Mouse (Mus musculus) neural tube, embryonic 12.5 days (tissue): ENCODE measurements around the gene Kcnk10. TPM values are rescaled to one million over a fixed set of nuclear protein-coding genes. Genes with fewer than 3 reads are reported as not detected.
A peak's percentile ranks its signal among the peaks of the same experiment; 100 is the strongest.

Experiments
- ATAC-seq: fragments of 200-750 bp; cut with Nextera tagmentation; 2 replicates; pipeline ENCODE4 v1.8.0; 2017; ENCODE audit warnings: low read depth, mild to moderate bottlenecking, moderate TSS enrichment, moderate library complexity; ENCODE audit not compliant: low FRiP score
- H3K27ac ChIP-seq: fragments of 300-500 bp; sonication (generic); 2 replicates; pipeline ENCODE4 v1.5.1; 2016
- H3K27me3 ChIP-seq: fragments of 300-500 bp; sonication (generic); replicated peaks from 2 replicates; pipeline ENCODE4 v1.6.1; 2016; ENCODE audit warnings: mild to moderate bottlenecking
- H3K36me3 ChIP-seq: fragments of 300-500 bp; sonication (generic); 2 replicates; pipeline ENCODE4 v1.6.1; 2016; ENCODE audit warnings: mild to moderate bottlenecking
- H3K4me1 ChIP-seq: fragments of 300-500 bp; sonication (generic); 2 replicates; pipeline ENCODE4 v1.6.1; 2016
- H3K4me2 ChIP-seq: fragments of 300-500 bp; sonication (generic); replicated peaks from 2 replicates; pipeline ENCODE4 v1.6.1; 2016; ENCODE audit warnings: mild to moderate bottlenecking
- H3K4me3 ChIP-seq: fragments of 300-500 bp; sonication (generic); 2 replicates; pipeline ENCODE4 v1.5.1; 2016
- H3K9ac ChIP-seq: fragments of 300-500 bp; sonication (generic); 2 replicates; pipeline ENCODE4 v1.6.1; 2016; ENCODE audit warnings: mild to moderate bottlenecking
- H3K9me3 ChIP-seq: fragments of 300-500 bp; sonication (generic); 2 replicates; pipeline ENCODE4 v1.6.1; 2016; ENCODE audit warnings: mild to moderate bottlenecking
- WGBS: fragments of 180-500 bp; shearing (Covaris S2); methylation state at CpG from one replicate; pipeline ENCODE4 v1.1.7; 2016; 5-methylcytosine and 5-hydroxymethylcytosine counted together
- polyA plus RNA-seq: library from polyadenylated mRNA; unstranded; fragments of >200 nt; fragmentation: Nextera tagmentation; extraction: Ambion mirVana; gene quantifications from 2 replicates; pipeline ENCODE4 v1.2.1, GENCODE M21; 2016

The Kcnk10 gene
- polyA plus RNA-seq, 1 experiment from 2014 or later = 24.8 TPM

DNA sequence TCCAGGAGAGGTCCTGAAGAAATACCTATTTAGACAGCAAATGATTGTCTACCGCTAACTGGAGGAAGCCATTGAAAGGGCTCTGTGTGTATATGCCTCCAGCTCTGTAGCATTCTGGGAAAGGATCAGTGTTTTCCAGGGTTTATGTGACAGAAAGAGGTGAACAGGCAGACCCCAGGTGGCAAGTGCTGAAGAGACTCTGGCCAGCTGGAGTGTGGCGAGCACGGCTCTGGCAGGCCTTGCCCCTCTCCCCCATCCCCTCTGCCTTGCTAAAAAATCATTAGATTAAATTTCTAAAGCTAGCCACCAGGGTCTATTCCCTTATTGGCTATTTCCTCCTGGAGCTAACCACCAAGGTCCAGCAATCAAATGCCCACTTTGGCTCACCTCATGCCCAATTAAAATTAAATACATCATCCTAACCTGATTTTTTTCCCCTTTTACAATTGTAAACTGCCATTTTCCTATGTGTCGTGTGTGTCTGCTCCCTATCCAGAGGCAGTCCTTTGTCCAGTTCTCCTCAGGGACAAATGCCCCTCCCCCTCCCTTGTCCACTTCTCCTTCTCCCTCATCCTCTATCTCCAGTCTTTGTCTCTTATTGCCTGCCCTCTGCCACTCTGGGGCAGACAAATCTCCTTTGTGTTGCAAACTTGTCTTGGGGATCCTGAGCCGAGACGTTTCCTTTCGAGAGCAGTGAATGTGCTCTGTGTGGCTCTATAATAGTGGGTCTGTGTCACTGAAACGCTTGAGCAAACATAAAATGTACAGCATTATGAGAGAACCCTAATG is 100.2 kb downstream of the Kcnk10 start:
- H3K9me3 ChIP-seq = no peaks in the 10 kb centered on the region
- no peak overlapping the region for H3K4me3 ChIP-seq
- H3K4me1 ChIP-seq = peaks cover 12% of the 10 kb centered on the region
- WGBS = 28% methylated on average over 8 of the region's 8 CpGs
- H3K27me3 ChIP-seq = no peaks in the 10 kb centered on the region
- no peak overlapping the region for H3K4me2 ChIP-seq
- no peaks in the 10 kb centered on the region for H3K36me3 ChIP-seq
- H3K9ac ChIP-seq = no peak overlapping the region
- H3K27ac ChIP-seq = 0 out of 2 replicates have a peak overlapping the region, but pooled peaks have one; percentile 2
- ATAC-seq = peak; percentile 67

DNA sequence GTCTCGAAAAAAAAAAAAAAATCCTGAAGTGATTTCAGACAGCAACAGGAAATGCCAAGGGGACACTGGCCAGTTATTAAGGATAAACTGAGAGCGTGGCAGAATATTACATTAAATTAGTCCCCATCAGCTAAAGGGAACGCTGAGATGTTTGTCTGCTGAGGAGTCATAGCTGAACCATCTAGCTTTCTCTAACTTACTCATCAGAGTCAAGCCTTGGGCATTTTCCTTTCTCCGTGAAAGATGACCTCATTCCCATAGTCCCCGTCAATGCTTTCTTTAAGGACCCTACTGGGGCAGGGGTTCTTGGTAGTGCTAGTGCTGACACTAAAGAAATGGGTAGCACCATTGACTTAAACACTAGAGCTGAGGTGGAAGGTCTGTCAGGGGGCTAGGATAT is 106.9 kb downstream of the Kcnk10 start:
- no peaks in the 10 kb centered on the region for H3K27me3 ChIP-seq
- no peak overlapping the region for H3K4me3 ChIP-seq
- H3K4me2 ChIP-seq = no peak overlapping the region
- no peak overlapping the region for H3K27ac ChIP-seq
- ATAC-seq = no peak
- H3K9ac ChIP-seq = no peak overlapping the region
- no peaks in the 10 kb centered on the region for H3K36me3 ChIP-seq
- 83% methylated on average over 5 of the region's 5 CpGs for whole genome bisulfite sequencing
- H3K9me3 ChIP-seq = no peaks in the 10 kb centered on the region
- H3K4me1 ChIP-seq = no peaks in the 10 kb centered on the region

DNA sequence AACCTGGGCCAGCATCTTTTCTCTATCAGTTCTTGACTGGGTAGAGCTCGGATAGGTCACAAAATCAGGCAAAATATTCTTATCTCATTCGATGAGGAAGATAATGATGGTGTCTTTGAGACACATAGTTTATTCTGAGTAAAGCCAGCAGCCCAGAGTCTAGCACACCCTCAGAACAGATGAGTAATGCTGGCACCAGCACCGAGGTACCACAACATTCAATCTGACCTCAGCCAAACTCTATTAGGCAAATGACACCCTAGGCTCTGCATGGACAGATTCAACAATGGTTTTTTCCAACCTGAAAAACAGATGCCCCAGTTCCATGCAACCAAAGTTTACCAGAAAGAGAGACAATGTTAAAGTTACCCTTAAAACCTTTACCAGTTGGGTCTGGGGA is 108.0 kb downstream of the Kcnk10 start:
- Histone ChIP-seq H3K27ac (no peak overlapping the region), H3K27me3 (no peaks in the 10 kb centered on the region), H3K4me3 (no peak overlapping the region), H3K9ac (no peak overlapping the region), H3K36me3 (no peaks in the 10 kb centered on the region), H3K4me1 (no peaks in the 10 kb centered on the region), H3K9me3 (no peaks in the 10 kb centered on the region), H3K4me2 (no peak overlapping the region)
- ATAC-seq = no peak
- WGBS = 87% methylated on average over 3 of the region's 3 CpGs

DNA sequence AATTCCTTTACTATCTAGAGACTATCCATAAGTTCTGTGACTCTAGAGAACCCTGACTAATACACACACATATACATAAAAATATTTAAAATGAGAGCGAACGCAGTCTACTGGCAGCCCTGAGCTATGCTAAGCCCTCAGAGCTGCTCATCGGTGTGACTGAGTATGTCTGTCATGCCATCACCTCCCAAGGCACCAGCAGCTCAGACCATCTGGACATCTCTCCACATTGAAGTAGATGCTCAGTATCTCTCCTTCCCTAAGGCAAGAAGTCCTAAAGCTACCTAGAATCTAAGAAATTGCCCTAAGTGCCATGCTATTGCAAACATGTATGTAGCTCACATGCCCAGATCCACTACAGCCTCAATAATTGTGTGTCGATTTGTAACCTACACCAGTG is 110.3 kb downstream of the Kcnk10 start:
- WGBS = 95% methylated on average over 4 of the region's 4 CpGs
- no peak overlapping the region for H3K9ac ChIP-seq
- no peaks in the 10 kb centered on the region for H3K9me3 ChIP-seq
- no peaks in the 10 kb centered on the region for H3K27me3 ChIP-seq
- H3K36me3 ChIP-seq = no peaks in the 10 kb centered on the region
- no peaks in the 10 kb centered on the region for H3K4me1 ChIP-seq
- H3K27ac ChIP-seq = no peak overlapping the region
- no peak for ATAC-seq
- H3K4me2 ChIP-seq = no peak overlapping the region
- no peak overlapping the region for H3K4me3 ChIP-seq

DNA sequence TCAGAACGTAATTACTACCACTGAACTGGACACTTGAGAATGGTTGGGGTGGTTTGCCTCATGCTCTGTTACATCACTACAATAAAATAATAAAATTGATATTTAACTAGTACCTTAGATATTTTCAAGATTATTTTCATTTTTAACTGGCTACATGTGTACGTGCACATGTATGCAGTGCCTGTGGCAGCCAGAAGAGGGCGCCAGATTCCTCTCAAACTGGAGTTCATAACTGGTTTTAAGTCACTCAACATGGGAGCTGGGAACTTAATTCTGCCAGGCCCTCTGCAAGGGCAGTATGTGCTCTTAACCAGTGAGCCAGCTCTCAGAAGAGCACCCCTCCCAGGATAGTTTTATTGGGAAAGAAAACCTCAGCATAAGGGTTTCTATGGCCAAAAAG is 118.2 kb downstream of the Kcnk10 start:
- Histone ChIP-seq H3K27ac (no peak overlapping the region), H3K4me3 (no peak overlapping the region), H3K4me1 (no peaks in the 10 kb centered on the region), H3K9me3 (no peaks in the 10 kb centered on the region), H3K9ac (no peak overlapping the region), H3K4me2 (no peak overlapping the region), H3K27me3 (no peaks in the 10 kb centered on the region), H3K36me3 (no peaks in the 10 kb centered on the region; the same call in 1 of the 2 replicates)
- 47% methylated on average over 3 of the region's 3 CpGs for WGBS
- no peak for ATAC-seq

DNA sequence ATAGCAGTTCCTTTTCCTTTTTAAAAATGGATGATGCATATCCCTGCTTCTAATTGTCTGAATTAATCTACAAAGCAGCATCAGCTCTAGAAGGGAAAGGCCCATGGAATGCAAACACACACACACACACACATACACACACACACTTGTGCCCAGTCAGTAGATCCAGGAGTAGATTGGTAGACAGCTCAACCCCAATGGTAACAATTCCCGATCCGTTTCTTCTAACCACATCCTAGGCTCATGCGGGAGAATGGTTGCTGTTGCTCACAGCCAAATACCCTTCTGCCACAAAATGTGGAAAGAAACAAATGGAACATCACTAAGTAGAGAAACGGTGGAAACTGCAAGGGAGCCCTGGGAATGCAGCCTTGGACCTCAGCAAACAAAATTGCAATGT is 119.2 kb downstream of the Kcnk10 start:
- no peak for ATAC-seq
- no peak overlapping the region for H3K4me3 ChIP-seq
- H3K9ac ChIP-seq = no peak overlapping the region
- H3K27ac ChIP-seq = no peak overlapping the region
- H3K36me3 ChIP-seq = no peaks in the 10 kb centered on the region; the same call in 1 of the 2 replicates
- H3K4me2 ChIP-seq = no peak overlapping the region
- H3K9me3 ChIP-seq = no peaks in the 10 kb centered on the region
- WGBS = 90% methylated on average over 4 of the region's 4 CpGs
- H3K4me1 ChIP-seq = no peaks in the 10 kb centered on the region
- no peaks in the 10 kb centered on the region for H3K27me3 ChIP-seq

DNA sequence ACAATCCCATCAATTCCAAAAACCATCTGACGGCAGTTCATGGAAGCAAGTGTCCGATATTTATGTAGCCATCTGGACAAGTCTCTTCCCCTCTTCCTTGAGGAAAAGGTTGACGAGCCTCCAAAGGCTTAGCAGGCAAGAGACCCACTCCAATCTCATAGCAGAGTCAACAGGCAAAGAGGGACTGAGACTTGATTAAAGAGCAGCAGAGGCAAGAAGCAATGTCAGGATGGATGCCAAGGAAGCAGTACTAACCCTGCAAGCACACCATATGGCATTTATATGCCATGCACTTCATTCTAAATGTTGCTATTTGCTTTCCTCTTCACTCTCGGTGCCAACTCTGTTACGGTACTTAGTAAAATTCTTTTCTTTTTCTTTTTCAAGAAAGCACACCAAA is 119.6 kb downstream of the Kcnk10 start:
- no peaks in the 10 kb centered on the region; the same call in 1 of the 2 replicates for H3K36me3 ChIP-seq
- no peak overlapping the region for H3K4me3 ChIP-seq
- H3K27me3 ChIP-seq = no peaks in the 10 kb centered on the region
- 86% methylated on average over 5 of the region's 5 CpGs for WGBS
- H3K27ac ChIP-seq = no peak overlapping the region
- ATAC-seq = no peak
- no peaks in the 10 kb centered on the region for H3K9me3 ChIP-seq
- no peaks in the 10 kb centered on the region for H3K4me1 ChIP-seq
- no peak overlapping the region for H3K4me2 ChIP-seq
- no peak overlapping the region for H3K9ac ChIP-seq

DNA sequence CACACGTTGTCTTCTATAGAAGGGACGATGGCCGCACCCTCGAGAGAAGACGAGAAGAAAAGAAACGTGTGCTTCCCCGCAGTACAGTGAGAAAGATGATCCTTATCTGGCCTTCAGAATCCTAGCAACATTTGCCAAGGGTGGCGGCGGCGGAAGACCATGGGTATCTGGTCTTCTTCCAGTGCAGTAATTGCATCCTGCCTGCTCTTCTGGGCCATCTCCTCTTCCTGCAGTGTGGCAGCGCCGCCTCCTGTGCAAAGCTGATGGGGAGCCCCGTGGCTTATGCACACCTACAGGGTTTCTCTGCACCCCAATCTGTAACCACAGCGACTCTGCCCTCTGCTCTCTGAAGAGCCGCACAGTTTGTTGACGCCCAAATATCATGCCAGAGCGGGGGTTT is 124.9 kb downstream of the Kcnk10 start:
- ATAC-seq = no peak
- Histone ChIP-seq H3K27ac (no peak overlapping the region), H3K9ac (no peak overlapping the region), H3K36me3 (no peaks in the 10 kb centered on the region), H3K9me3 (no peaks in the 10 kb centered on the region), H3K27me3 (no peaks in the 10 kb centered on the region), H3K4me1 (no peaks in the 10 kb centered on the region), H3K4me2 (no peak overlapping the region), H3K4me3 (no peak overlapping the region)
- 92% methylated on average over 17 of the region's 17 CpGs for WGBS

DNA sequence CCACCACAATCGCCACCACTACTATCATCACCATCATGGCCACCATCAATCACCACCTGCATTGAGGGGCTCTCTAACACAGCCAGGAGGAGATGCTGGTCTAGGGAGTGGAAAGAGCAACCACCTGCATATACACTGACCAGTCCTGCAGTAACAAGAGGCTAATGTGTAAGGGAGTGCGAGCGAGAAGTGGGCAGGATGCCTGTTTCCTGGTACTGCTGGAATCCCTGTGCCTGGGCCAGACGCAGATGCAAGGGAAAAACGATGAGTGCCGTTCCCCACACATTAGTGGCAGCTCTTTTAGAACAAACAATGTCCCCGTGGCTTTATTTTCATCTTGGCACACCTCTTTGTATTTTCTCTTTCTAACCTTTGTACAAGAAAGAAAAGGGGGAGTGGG is 125.5 kb downstream of the Kcnk10 start:
- ATAC-seq = no peak
- H3K9me3 ChIP-seq = no peaks in the 10 kb centered on the region
- H3K4me1 ChIP-seq = no peaks in the 10 kb centered on the region
- no peak overlapping the region for H3K9ac ChIP-seq
- no peak overlapping the region for H3K27ac ChIP-seq
- H3K4me3 ChIP-seq = no peak overlapping the region
- H3K4me2 ChIP-seq = no peak overlapping the region
- H3K27me3 ChIP-seq = no peaks in the 10 kb centered on the region
- no peaks in the 10 kb centered on the region for H3K36me3 ChIP-seq
- 87% methylated on average over 7 of the region's 7 CpGs for WGBS

DNA sequence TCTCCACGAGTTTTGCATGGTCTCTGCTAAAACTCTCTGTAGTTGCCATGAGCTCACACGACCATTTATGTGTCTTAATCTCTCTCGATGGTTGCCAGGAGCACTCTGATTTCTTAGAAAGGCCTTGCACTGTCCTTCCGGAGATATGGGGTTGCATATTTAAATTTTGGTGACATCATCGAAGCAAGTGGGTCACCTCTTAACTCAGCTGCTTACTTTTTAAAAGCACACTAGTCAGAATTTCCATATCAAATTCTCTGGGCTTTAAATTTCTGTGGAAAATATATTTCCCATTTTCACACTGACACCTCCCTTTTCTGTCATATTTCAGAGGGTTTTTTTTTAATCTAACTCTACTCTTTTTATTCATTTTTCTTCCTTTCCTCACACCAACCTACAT is 132.5 kb downstream of the Kcnk10 start:
- Histone ChIP-seq H3K4me3 (no peak overlapping the region), H3K4me2 (no peak overlapping the region), H3K27ac (no peak overlapping the region), H3K27me3 (no peaks in the 10 kb centered on the region), H3K36me3 (no peaks in the 10 kb centered on the region), H3K9me3 (no peaks in the 10 kb centered on the region), H3K4me1 (no peaks in the 10 kb centered on the region), H3K9ac (no peak overlapping the region)
- 84% methylated on average over 5 of the region's 5 CpGs for WGBS
- ATAC-seq = no peak

DNA sequence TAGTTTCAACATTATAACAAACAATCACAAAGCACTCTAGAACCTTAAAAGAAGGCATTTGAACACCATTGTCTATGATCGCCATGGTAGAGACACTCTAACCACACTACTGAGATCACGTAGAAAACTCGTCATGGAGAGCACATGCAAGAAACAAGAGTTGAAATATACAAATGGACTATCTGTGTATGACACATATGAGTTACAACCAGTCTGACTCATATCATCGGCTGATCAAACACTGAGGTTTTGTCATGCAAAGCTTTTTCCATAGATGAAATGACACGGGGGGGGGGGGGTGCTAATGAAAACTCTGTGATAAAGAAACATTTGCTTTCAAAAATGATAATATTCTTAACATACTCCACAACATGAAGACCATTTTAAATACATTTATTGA is 133.2 kb downstream of the Kcnk10 start:
- no peak for ATAC-seq

DNA sequence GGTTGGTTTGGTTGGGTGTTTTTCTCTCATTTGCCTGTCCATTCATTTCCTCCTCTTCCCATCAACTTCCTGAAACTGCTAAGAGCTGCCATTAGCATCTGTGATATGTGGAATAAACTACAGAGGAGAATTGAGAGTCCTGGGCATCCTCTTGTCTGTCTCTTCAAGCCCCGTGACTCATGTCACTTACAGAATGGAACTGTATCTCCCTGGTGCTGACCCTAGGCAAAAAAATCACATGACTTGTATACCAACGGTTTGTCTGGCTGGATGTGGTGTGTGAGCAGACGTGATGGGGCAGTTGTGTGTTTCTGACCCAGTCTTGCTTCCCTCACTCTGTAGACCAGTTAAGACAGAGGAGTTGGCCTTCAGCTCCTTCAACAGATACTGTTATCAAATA is 134.4 kb downstream of the Kcnk10 start:
- WGBS = 90% methylated on average over 3 of the region's 3 CpGs
- Histone ChIP-seq H3K4me3 (no peak overlapping the region), H3K4me2 (no peak overlapping the region), H3K9ac (no peak overlapping the region), H3K36me3 (peaks cover 8% of the 10 kb centered on the region; the same call in 1 of the 2 replicates), H3K27me3 (no peaks in the 10 kb centered on the region), H3K27ac (no peak overlapping the region), H3K9me3 (no peaks in the 10 kb centered on the region), H3K4me1 (no peaks in the 10 kb centered on the region)
- ATAC-seq = no peak

More for the DNA sequence above, 133.2 kb downstream of the Kcnk10 start:
- Histone ChIP-seq H3K9ac (no peak overlapping the region), H3K4me1 (no peaks in the 10 kb centered on the region), H3K4me3 (no peak overlapping the region), H3K36me3 (no peaks in the 10 kb centered on the region), H3K27ac (no peak overlapping the region), H3K4me2 (no peak overlapping the region), H3K9me3 (no peaks in the 10 kb centered on the region), H3K27me3 (no peaks in the 10 kb centered on the region)
- 92% methylated on average over 5 of the region's 5 CpGs for WGBS

DNA sequence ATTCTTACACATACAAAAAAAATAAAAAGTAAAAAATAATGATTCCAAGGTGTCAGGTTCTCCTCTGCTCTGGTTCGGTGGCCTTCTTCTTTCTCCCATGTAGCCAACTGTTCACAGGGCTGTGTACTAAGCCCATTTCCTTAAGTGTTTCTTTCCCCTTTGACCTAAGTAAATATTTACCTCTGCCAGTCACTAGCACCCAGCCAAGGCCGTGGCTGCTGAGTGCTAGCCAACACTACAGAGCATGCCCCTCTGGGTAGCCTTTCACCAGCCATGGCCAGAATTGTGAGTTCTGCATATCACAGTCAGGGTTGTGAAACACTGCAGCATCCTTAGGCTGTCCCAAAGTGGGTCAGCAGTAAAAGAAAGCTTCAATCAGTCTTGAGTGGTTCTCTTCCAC is 140.0 kb downstream of the Kcnk10 start:
- 63% methylated on average over 2 of the region's 2 CpGs for WGBS

More for the DNA sequence above, 140.0 kb downstream of the Kcnk10 start:
- Histone ChIP-seq H3K9me3 (no peaks in the 10 kb centered on the region), H3K9ac (no peak overlapping the region), H3K4me2 (no peak overlapping the region), H3K4me1 (no peaks in the 10 kb centered on the region), H3K4me3 (no peak overlapping the region), H3K27ac (no peak overlapping the region), H3K36me3 (peaks cover 35% of the 10 kb centered on the region), H3K27me3 (no peaks in the 10 kb centered on the region)
- no peak for ATAC-seq
